Mouse (Mus musculus) bone marrow, adult 2 months (tissue): Measurements from ENCODE around the gene Zfp865. TPM values are rescaled to one million over a fixed set of nuclear protein-coding genes. Genes with fewer than 3 reads are reported as not detected.
A peak's percentile ranks its signal among the peaks of the same experiment; 100 is the strongest.

Source experiments
- H3K27ac ChIP-seq: fragments of 200-500 bp; 2 replicates; pipeline ENCODE4 v1.5.1; 2012; ENCODE audit warnings: low read depth, mild to moderate bottlenecking, control low read depth, inconsistent platforms, low read length; ENCODE audit not compliant: control insufficient read depth, poor library complexity, insufficient read depth
- H3K4me1 ChIP-seq: fragments of 200-500 bp; 2 replicates; pipeline ENCODE4 v1.6.1; 2011; ENCODE audit warnings: low read length; ENCODE audit not compliant: control insufficient read depth, insufficient read depth
- H3K4me3 ChIP-seq: fragments of 200-500 bp; replicated peaks from 2 replicates; pipeline ENCODE3; 2011; ENCODE audit warnings: mild to moderate bottlenecking, low read depth, low read length, control low read depth; ENCODE audit not compliant: control insufficient read depth
- CTCF ChIP-seq: fragments of 200-500 bp; IDR thresholded peaks from 2 replicates; pipeline ENCODE4 v1.5.1; 2011; ENCODE audit warnings: low read length, control low read depth; ENCODE audit not compliant: control insufficient read depth, insufficient read depth
- POLR2A ChIP-seq: fragments of 200-500 bp; IDR thresholded peaks from 2 replicates; pipeline ENCODE4 v1.6.1; 2011; ENCODE audit warnings: low read depth, mild to moderate bottlenecking, control low read depth, low read length, borderline replicate concordance; ENCODE audit not compliant: control insufficient read depth
- WGBS: fragments of 180-500 bp; shearing (Covaris S2); methylation state at CpG from one replicate; pipeline ENCODE4 v1.1.7; 2018; 5-methylcytosine and 5-hydroxymethylcytosine counted together
- polyA plus RNA-seq: library from polyadenylated mRNA; stranded (reverse); fragments of >200 nt; gene quantifications from 2 replicates; pipeline ENCODE4 v1.2.4, GENCODE M21; 2011; ENCODE audit warnings: low replicate concordance; ENCODE audit not compliant: missing spikeins, insufficient read depth, insufficient read length

Gene Zfp865
- polyA plus RNA-seq, 1 experiment, result 30.4 TPM

GRCm38 (mm10) chr7:5038109-5038732, 18.0 kb downstream of the Zfp865 start, which contains the start of gene Zfp784:
Gene Zfp784, minus strand, starts transcription at chr7:5038446.
- under 1% methylated on average over 48 of the region's 48 CpGs for WGBS
- peak within 1 kb of the TSS; percentile 91 for H3K4me3 ChIP-seq
- peak within 1 kb of the TSS; percentile 92 for H3K27ac ChIP-seq
- H3K4me1 ChIP-seq, result peaks cover 2% of the 10 kb centered on the region
- TF ChIP-seq POLR2A, result peak; percentile 41; the same call in 1 of the 2 replicates
- TF ChIP-seq CTCF, result no peak

- WGBS, result 23% methylated on average over 5 of the region's 5 CpGs
- no peak for TF ChIP-seq POLR2A
- TF ChIP-seq CTCF, result no peak
- H3K27ac ChIP-seq, result no peak overlapping the region
- H3K4me1 ChIP-seq, result peaks cover 2% of the 10 kb centered on the region
- peak overlapping the region; percentile 91 for H3K4me3 ChIP-seq
These were observed 18.8 kb downstream of the Zfp865 start for GRCm38 (mm10) chr7:5038940-5039339.

GRCm38 (mm10) chr7:5044981-5045380, 24.8 kb downstream of the Zfp865 start:
- no peak for TF ChIP-seq CTCF
- TF ChIP-seq POLR2A, result no peak
- H3K4me1 ChIP-seq, result no peaks in the 10 kb centered on the region; the same call in 1 of the 2 replicates
- no peak overlapping the region for H3K27ac ChIP-seq
- H3K4me3 ChIP-seq, result no peak overlapping the region
- whole genome bisulfite sequencing, result 49% methylated on average over 2 of the region's 2 CpGs

- no peak for TF ChIP-seq POLR2A
- no peak for TF ChIP-seq CTCF
- no peak overlapping the region for H3K27ac ChIP-seq
- H3K4me1 ChIP-seq, result no peaks in the 10 kb centered on the region
- 64% methylated on average over 2 of the region's 2 CpGs for WGBS
- no peak overlapping the region for H3K4me3 ChIP-seq
These were observed 25.9 kb downstream of the Zfp865 start for GRCm38 (mm10) chr7:5046112-5046511.

- Histone ChIP-seq H3K4me1 (no peaks in the 10 kb centered on the region), H3K4me3 (no peak overlapping the region), H3K27ac (no peak overlapping the region)
- TF ChIP-seq CTCF, result no peak
- TF ChIP-seq POLR2A, result no peak
- WGBS, result 17% methylated on average over 2 of the region's 2 CpGs
These were observed 27.1 kb downstream of the Zfp865 start for GRCm38 (mm10) chr7:5047313-5047712.

GRCm38 (mm10) chr7:5051193-5052192, 31.3 kb downstream of the Zfp865 start, which contains the start of gene Zfp580:
Gene Zfp580, plus strand, starts transcription at chr7:5051538.
- Histone ChIP-seq H3K27ac (no peak within 1 kb of the TSS), H3K4me1 (no peaks in the 10 kb centered on the region), H3K4me3 (peak within 1 kb of the TSS; percentile 21)
- TF ChIP-seq POLR2A (no peak), CTCF (no peak)
- 2% methylated on average over 64 of the region's 65 CpGs for WGBS

GRCm38 (mm10) chr7:5052438-5052837, 32.3 kb downstream of the Zfp865 start:
- WGBS, result 5% methylated on average over 12 of the region's 12 CpGs
- Histone ChIP-seq H3K4me1 (no peaks in the 10 kb centered on the region), H3K4me3 (no peak overlapping the region), H3K27ac (no peak overlapping the region)
- TF ChIP-seq POLR2A (no peak), CTCF (no peak)

GRCm38 (mm10) chr7:5052931-5053343, 32.8 kb downstream of the Zfp865 start:
- H3K4me3 ChIP-seq, result no peak overlapping the region
- TF ChIP-seq POLR2A, result no peak
- no peak for TF ChIP-seq CTCF
- WGBS, result 8% methylated on average over 45 of the region's 45 CpGs
- no peaks in the 10 kb centered on the region for H3K4me1 ChIP-seq
- H3K27ac ChIP-seq, result no peak overlapping the region
